Mouse (Mus musculus): ENCODE data around the gene Ankrd44. TPM values are rescaled to one million over a fixed set of nuclear protein-coding genes. Genes with fewer than 3 reads are reported as not detected.

Gene Ankrd44
- polyA plus RNA-seq, 1 experiment from 2014 or later: 11.4 TPM

DNA sequence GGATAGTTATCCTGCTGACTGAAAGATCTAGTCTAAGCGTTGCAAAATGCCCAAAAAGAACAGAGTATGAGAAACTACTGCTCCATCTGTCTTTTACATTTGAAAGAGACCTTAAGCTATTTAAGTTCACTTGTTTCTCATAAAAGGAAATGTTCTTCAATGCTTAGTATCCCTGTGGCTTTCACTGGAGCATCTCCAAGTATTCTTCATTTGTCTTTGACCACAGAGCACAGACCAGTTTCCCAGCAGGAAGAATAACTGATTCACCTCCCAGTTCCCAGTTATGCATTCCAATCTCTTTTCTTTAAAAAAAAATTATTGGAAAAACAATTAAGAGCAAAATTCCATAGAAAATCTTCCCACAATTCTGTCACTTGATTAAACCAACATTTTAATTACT is 297.1 kb downstream of the Ankrd44 start:
- Histone ChIP-seq H3K9me3 (replicated peaks; ENCODE audit: control insufficient read depth, low read length) (no peaks in the 10 kb centered on the region), H3K4me2 (ENCODE audit: low read depth, low read length) (no peak overlapping the region), H3K27me3 (ENCODE audit: control insufficient read depth, insufficient read depth, low read length) (no peaks in the 10 kb centered on the region), H3K27ac (ENCODE audit: low read length) (no peak overlapping the region), H3K36me3 (ENCODE audit: control insufficient read depth, insufficient read depth) (no peaks in the 10 kb centered on the region), H3K4me1 (ENCODE audit: control insufficient read depth, insufficient read depth, low read length) (no peaks in the 10 kb centered on the region), H3K9ac (ENCODE audit: low read length) (no peak overlapping the region), H3K4me3 (ENCODE audit: low read length) (no peak overlapping the region)
- WGBS: 62% methylated on average over 1 of the region's 1 CpGs
- ATAC-seq (replicated peaks; ENCODE audit: extremely low read depth, insufficient read depth, low FRiP score): no peak

DNA sequence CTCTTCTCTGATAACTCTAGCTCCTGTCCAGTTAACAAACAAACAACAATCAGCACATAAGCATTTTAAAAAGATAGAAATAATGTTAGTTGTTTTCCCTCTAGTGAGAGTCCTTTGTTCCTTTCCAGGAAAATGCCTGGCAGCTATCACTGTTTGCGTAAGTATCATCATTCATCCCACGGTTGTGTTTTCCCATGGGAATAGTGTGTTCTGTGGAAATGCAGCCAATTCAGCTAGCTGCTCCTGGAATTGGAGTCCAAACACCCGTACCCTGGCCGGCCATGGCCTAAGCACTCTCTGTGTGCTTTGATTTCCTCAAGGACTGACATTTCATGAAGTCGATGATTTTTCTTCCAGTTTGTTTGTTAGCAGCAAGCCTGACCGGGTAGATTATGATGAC is 311.2 kb downstream of the Ankrd44 start:
- no peak overlapping the region for H3K4me3 ChIP-seq (ENCODE audit: low read length)
- H3K4me1 ChIP-seq (ENCODE audit: control insufficient read depth, insufficient read depth, low read length): no peaks in the 10 kb centered on the region
- no peak overlapping the region for H3K27ac ChIP-seq (ENCODE audit: low read length)
- no peaks in the 10 kb centered on the region for H3K36me3 ChIP-seq (ENCODE audit: control insufficient read depth, insufficient read depth)
- H3K27me3 ChIP-seq (ENCODE audit: control insufficient read depth, insufficient read depth, low read length): no peaks in the 10 kb centered on the region
- peaks cover 2% of the 10 kb centered on the region; the same call in 1 of the 2 replicates for H3K9me3 ChIP-seq (replicated peaks; ENCODE audit: control insufficient read depth, low read length)
- H3K4me2 ChIP-seq (ENCODE audit: low read depth, low read length): no peak overlapping the region
- H3K9ac ChIP-seq (ENCODE audit: low read length): no peak overlapping the region
- ATAC-seq (replicated peaks; ENCODE audit: extremely low read depth, insufficient read depth, low FRiP score): no peak
- WGBS: 82% methylated on average over 6 of the region's 6 CpGs

- Histone ChIP-seq H3K4me3 (ENCODE audit: low read length) (no peak overlapping the region), H3K4me1 (ENCODE audit: control insufficient read depth, insufficient read depth, low read length) (no peaks in the 10 kb centered on the region), H3K9ac (ENCODE audit: low read length) (no peak overlapping the region), H3K4me2 (ENCODE audit: low read depth, low read length) (no peak overlapping the region), H3K36me3 (ENCODE audit: control insufficient read depth, insufficient read depth) (no peaks in the 10 kb centered on the region), H3K27ac (ENCODE audit: low read length) (no peak overlapping the region), H3K9me3 (replicated peaks; ENCODE audit: control insufficient read depth, low read length) (peaks cover 2% of the 10 kb centered on the region; the same call in 1 of the 2 replicates), H3K27me3 (ENCODE audit: control insufficient read depth, insufficient read depth, low read length) (no peaks in the 10 kb centered on the region)
- WGBS: 82% methylated on average over 6 of the region's 6 CpGs
- no peak for ATAC-seq (replicated peaks; ENCODE audit: extremely low read depth, insufficient read depth, low FRiP score)
Observed at GRCm38 (mm10) chr1:54612344-54612743, 313.8 kb downstream of the Ankrd44 start.

- Histone ChIP-seq H3K9ac (ENCODE audit: low read length) (no peak overlapping the region), H3K4me2 (ENCODE audit: low read depth, low read length) (no peak overlapping the region), H3K4me1 (ENCODE audit: control insufficient read depth, insufficient read depth, low read length) (no peaks in the 10 kb centered on the region), H3K27me3 (ENCODE audit: control insufficient read depth, insufficient read depth, low read length) (no peaks in the 10 kb centered on the region), H3K4me3 (ENCODE audit: low read length) (no peak overlapping the region), H3K9me3 (replicated peaks; ENCODE audit: control insufficient read depth, low read length) (peaks cover 2% of the 10 kb centered on the region; the same call in 1 of the 2 replicates), H3K27ac (ENCODE audit: low read length) (no peak overlapping the region), H3K36me3 (ENCODE audit: control insufficient read depth, insufficient read depth) (no peaks in the 10 kb centered on the region)
- 70% methylated on average over 7 of the region's 7 CpGs for WGBS
- ATAC-seq (replicated peaks; ENCODE audit: extremely low read depth, insufficient read depth, low FRiP score): no peak
Observed at GRCm38 (mm10) chr1:54611891-54612290, 314.3 kb downstream of the Ankrd44 start.

- WGBS: 74% methylated on average over 1 of the region's 1 CpGs
- no peak overlapping the region for H3K27ac ChIP-seq (ENCODE audit: low read length)
- H3K36me3 ChIP-seq (ENCODE audit: control insufficient read depth, insufficient read depth): no peaks in the 10 kb centered on the region
- no peak overlapping the region for H3K4me3 ChIP-seq (ENCODE audit: low read length)
- no peak for ATAC-seq (replicated peaks; ENCODE audit: extremely low read depth, insufficient read depth, low FRiP score)
- no peaks in the 10 kb centered on the region for H3K27me3 ChIP-seq (ENCODE audit: control insufficient read depth, insufficient read depth, low read length)
- no peak overlapping the region for H3K9ac ChIP-seq (ENCODE audit: low read length)
- H3K4me2 ChIP-seq (ENCODE audit: low read depth, low read length): no peak overlapping the region
- no peaks in the 10 kb centered on the region for H3K4me1 ChIP-seq (ENCODE audit: control insufficient read depth, insufficient read depth, low read length)
- H3K9me3 ChIP-seq (replicated peaks; ENCODE audit: control insufficient read depth, low read length): no peaks in the 10 kb centered on the region
Observed at GRCm38 (mm10) chr1:54606936-54607335, 319.3 kb downstream of the Ankrd44 start.

DNA sequence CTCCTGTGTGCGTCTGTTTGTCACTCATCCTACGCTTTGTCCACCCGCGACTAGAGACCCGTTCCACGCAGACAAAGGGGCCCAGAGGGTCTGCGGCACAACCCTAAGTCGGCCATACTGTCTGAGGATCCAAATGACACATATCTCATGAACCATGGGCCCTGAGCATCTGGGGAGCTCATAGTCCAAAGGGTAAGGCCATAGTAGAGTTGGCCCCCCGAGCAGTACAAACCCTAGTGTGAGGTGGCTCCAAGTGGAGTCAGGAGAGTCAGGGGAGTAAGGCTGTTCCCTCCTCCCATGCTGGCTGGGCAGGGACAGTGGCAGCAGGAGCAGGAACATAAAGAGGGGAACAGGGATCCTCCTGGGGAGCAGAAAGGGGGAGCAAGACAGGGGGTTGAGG is 324.5 kb downstream of the Ankrd44 start:
- H3K27me3 ChIP-seq (ENCODE audit: control insufficient read depth, insufficient read depth, low read length): no peaks in the 10 kb centered on the region
- peaks cover 6% of the 10 kb centered on the region for H3K9me3 ChIP-seq (replicated peaks; ENCODE audit: control insufficient read depth, low read length)
- H3K9ac ChIP-seq (ENCODE audit: low read length): no peak overlapping the region
- H3K4me1 ChIP-seq (ENCODE audit: control insufficient read depth, insufficient read depth, low read length): no peaks in the 10 kb centered on the region
- WGBS: 95% methylated on average over 9 of the region's 9 CpGs
- H3K27ac ChIP-seq (ENCODE audit: low read length): no peak overlapping the region
- no peak overlapping the region for H3K4me3 ChIP-seq (ENCODE audit: low read length)
- no peaks in the 10 kb centered on the region for H3K36me3 ChIP-seq (ENCODE audit: control insufficient read depth, insufficient read depth)
- H3K4me2 ChIP-seq (ENCODE audit: low read depth, low read length): no peak overlapping the region
- ATAC-seq (replicated peaks; ENCODE audit: extremely low read depth, insufficient read depth, low FRiP score): no peak

GRCm38 (mm10) chr1:54600275-54600674 is 325.9 kb downstream of the Ankrd44 start:
- Histone ChIP-seq H3K36me3 (ENCODE audit: control insufficient read depth, insufficient read depth) (no peaks in the 10 kb centered on the region), H3K4me2 (ENCODE audit: low read depth, low read length) (no peak overlapping the region), H3K4me3 (ENCODE audit: low read length) (no peak overlapping the region), H3K27ac (ENCODE audit: low read length) (no peak overlapping the region), H3K9me3 (replicated peaks; ENCODE audit: control insufficient read depth, low read length) (peaks cover 6% of the 10 kb centered on the region), H3K27me3 (ENCODE audit: control insufficient read depth, insufficient read depth, low read length) (no peaks in the 10 kb centered on the region), H3K9ac (ENCODE audit: low read length) (no peak overlapping the region), H3K4me1 (ENCODE audit: control insufficient read depth, insufficient read depth, low read length) (no peaks in the 10 kb centered on the region)
- 58% methylated on average over 1 of the region's 1 CpGs for WGBS
- no peak; the same call in 1 of the 2 replicates for ATAC-seq (replicated peaks; ENCODE audit: extremely low read depth, insufficient read depth, low FRiP score)

- no peak overlapping the region for H3K9ac ChIP-seq (ENCODE audit: low read length)
- no peak overlapping the region for H3K4me2 ChIP-seq (ENCODE audit: low read depth, low read length)
- no peaks in the 10 kb centered on the region for H3K27me3 ChIP-seq (ENCODE audit: control insufficient read depth, insufficient read depth, low read length)
- H3K27ac ChIP-seq (ENCODE audit: low read length): no peak overlapping the region
- no peaks in the 10 kb centered on the region for H3K4me1 ChIP-seq (ENCODE audit: control insufficient read depth, insufficient read depth, low read length)
- no peak overlapping the region for H3K4me3 ChIP-seq (ENCODE audit: low read length)
- no peak for ATAC-seq (replicated peaks; ENCODE audit: extremely low read depth, insufficient read depth, low FRiP score)
- 75% methylated on average over 4 of the region's 4 CpGs for WGBS
- peaks cover 6% of the 10 kb centered on the region for H3K9me3 ChIP-seq (replicated peaks; ENCODE audit: control insufficient read depth, low read length)
- no peaks in the 10 kb centered on the region for H3K36me3 ChIP-seq (ENCODE audit: control insufficient read depth, insufficient read depth)
Observed at GRCm38 (mm10) chr1:54597594-54598217, 328.5 kb downstream of the Ankrd44 start.

- Histone ChIP-seq H3K27ac (ENCODE audit: low read length) (no peak overlapping the region), H3K9ac (ENCODE audit: low read length) (no peak overlapping the region), H3K4me1 (ENCODE audit: control insufficient read depth, insufficient read depth, low read length) (no peaks in the 10 kb centered on the region), H3K36me3 (ENCODE audit: control insufficient read depth, insufficient read depth) (no peaks in the 10 kb centered on the region), H3K27me3 (ENCODE audit: control insufficient read depth, insufficient read depth, low read length) (no peaks in the 10 kb centered on the region), H3K9me3 (replicated peaks; ENCODE audit: control insufficient read depth, low read length) (peaks cover 6% of the 10 kb centered on the region), H3K4me2 (ENCODE audit: low read depth, low read length) (no peak overlapping the region), H3K4me3 (ENCODE audit: low read length) (no peak overlapping the region)
- no peak for ATAC-seq (replicated peaks; ENCODE audit: extremely low read depth, insufficient read depth, low FRiP score)
- 83% methylated on average over 2 of the region's 2 CpGs for WGBS
Observed at GRCm38 (mm10) chr1:54596151-54596550, 330.0 kb downstream of the Ankrd44 start.

Measured in heart, embryonic 16.5 days (tissue).